Mouse (Mus musculus) brain, adult 10 weeks (tissue): ENCODE measurements around the gene Rsl1. TPM values are rescaled to one million over a fixed set of nuclear protein-coding genes. Genes with fewer than 3 reads are reported as not detected.

Source experiments
- polyA plus RNA-seq: library from polyadenylated mRNA; stranded (reverse); fragments of 350-450 nt; fragmentation: Illumina TruSeq; extraction: RNeasy Lipid Tissue Mini Kit (QIAGEN cat#74804); gene quantifications from one replicate; pipeline ENCODE4 v1.2.3, GENCODE M21; 2015; ENCODE audit warnings: low read depth, low replicate concordance

The Rsl1 gene
- polyA plus RNA-seq, result 7.1 TPM

DNA sequence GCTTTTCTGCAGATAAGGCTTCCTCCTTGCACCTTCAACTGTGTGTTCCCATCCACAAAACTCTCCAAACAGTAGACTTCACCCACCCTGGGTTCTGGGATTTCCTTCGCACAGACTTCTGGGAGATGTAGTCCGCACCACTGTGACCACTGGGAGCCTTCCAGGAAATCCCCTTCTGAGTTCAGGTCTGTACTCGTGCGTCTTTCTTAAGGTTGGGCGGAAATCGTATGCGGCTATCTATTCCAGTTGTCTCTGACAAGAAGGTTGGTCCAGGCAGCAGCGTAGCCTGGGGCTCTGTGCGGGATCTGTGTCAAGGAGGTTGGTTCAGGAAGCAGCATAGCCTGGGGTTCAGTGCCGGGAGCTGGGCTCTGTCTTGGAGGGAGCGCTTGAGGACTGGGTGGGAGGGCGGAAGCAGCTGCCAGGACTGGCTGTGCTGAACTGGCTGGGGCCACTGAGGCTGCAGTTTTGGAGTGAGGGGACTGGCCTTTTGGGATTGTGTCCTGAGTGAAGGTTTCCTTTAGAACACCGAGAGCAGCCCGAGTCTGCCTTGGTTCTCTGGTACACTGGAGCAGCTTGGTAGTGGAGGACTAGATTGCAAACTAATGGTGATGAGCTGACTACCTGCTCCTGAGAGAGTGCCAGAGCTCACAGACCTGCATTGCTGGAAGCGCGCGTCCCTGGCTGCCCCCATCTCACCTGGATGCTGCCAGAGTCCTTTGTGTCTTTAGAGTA lies at the start of gene Rsl1:
Gene Rsl1 (plus strand): TSS at position 192 of the 732 bp plus-strand sequence.

DNA sequence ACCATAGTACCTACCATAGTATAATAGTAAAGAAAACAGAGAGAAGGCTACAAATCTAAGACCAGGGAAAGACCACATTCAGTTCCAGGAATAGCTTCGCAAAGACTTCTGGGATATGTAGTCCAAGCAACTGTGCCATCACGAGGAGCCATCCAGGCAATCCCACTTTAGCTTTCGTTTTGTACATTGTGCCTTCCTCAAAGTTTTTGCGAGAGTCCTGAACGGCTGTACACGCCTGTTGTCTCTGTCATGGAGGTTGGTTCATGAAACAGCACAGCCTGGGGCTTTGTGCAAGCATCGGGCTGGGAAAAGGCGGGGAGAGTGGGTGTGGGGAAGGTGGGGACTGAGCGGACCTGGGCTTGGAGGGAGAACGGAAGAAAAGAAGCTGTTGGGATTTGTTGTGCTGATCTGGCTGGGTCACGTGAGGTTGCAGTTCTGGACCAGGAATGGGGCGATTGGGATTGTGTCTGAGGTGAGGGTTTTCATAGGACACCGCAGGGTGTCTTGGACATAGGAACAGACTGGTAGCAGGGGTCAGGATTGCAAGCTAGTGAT lies 21.4 kb downstream of the Rsl1 start, which contains the start of gene Zfp455:
Gene Zfp455 (plus strand): TSS at position 167 of the 555 bp plus-strand sequence.

Other genes starting within 250 kb of the Rsl1 start
- gene Zfp712, start 112.0 kb upstream of the Rsl1 start, polyA plus RNA-seq, result 5.4 TPM
- gene Zfp708, start 75.2 kb upstream of the Rsl1 start, polyA plus RNA-seq, result 3.4 TPM
- gene Gm28557, start 64.6 kb upstream of the Rsl1 start, polyA plus RNA-seq, result 2.0 TPM
- gene Rslcan18, start 56.9 kb upstream of the Rsl1 start, polyA plus RNA-seq, result not detected
- gene Zfp759, start 51.5 kb upstream of the Rsl1 start, polyA plus RNA-seq, result 5.8 TPM
- 2.7 TPM for gene Zfp455, start 21.3 kb downstream of the Rsl1 start, polyA plus RNA-seq
- gene Zfp458, start 105.3 kb downstream of the Rsl1 start, polyA plus RNA-seq, result 6.0 TPM
- 0.83 TPM for gene Zfp457, start 133.3 kb downstream of the Rsl1 start, polyA plus RNA-seq
- 2.9 TPM for gene Zfp595, start 159.4 kb downstream of the Rsl1 start, polyA plus RNA-seq
- not detected for gene Gm28044, start 187.4 kb downstream of the Rsl1 start, polyA plus RNA-seq
- 1.3 TPM for gene Zfp953, start 187.4 kb downstream of the Rsl1 start, polyA plus RNA-seq
- not detected for gene Gm28041, start 202.6 kb downstream of the Rsl1 start, polyA plus RNA-seq
- 1.5 TPM for gene Zfp456, start 202.6 kb downstream of the Rsl1 start, polyA plus RNA-seq
- 3.9 TPM for gene Zfp429, start 226.6 kb downstream of the Rsl1 start, polyA plus RNA-seq
- 3.2 TPM for gene Zfp459, start 248.2 kb downstream of the Rsl1 start, polyA plus RNA-seq